Mouse (Mus musculus): Measurements from ENCODE around the gene Ddr1. TPM values are rescaled to one million over a fixed set of nuclear protein-coding genes. Genes with fewer than 3 reads are reported as not detected.

Ddr1 gene
- polyA plus RNA-seq, 1 experiment = 65.6 TPM

GRCm38 (mm10) chr17:35667334-35668065 is 36.9 kb downstream of the Ddr1 start, which contains the start of gene Vars2:
Vars2 (minus strand) TSS chr17:35667592.
- no peaks in the 10 kb centered on the region for H3K79me2 ChIP-seq (ENCODE audit: control insufficient read depth, insufficient read depth)
- H3ac ChIP-seq (ENCODE audit: control insufficient read depth, insufficient read length) = peak within 1 kb of the TSS; percentile 36
- H3K4me2 ChIP-seq (ENCODE audit: low read depth) = peak within 1 kb of the TSS; percentile 97
- H3K4me3 ChIP-seq = peak within 1 kb of the TSS; percentile 76
- no peaks in the 10 kb centered on the region for H3K36me3 ChIP-seq (ENCODE audit: control insufficient read depth, insufficient read depth)
- no peaks in the 10 kb centered on the region for H3K27me3 ChIP-seq (ENCODE audit: control insufficient read depth, insufficient read depth, insufficient read length)
- TF ChIP-seq POLR2A (IDR thresholded peaks at IDR 0.05; ENCODE audit: insufficient read length, low read depth) = peak; percentile 74
- TF ChIP-seq MYOD1 (IDR thresholded peaks at IDR 0.05; ENCODE audit: control insufficient read depth in 1 of 3, insufficient read length in 2 of 3, low read depth in 2 of 3) = no peak
- TF ChIP-seq POLR2AphosphoS2 (IDR thresholded peaks at IDR 0.05; ENCODE audit: insufficient read length, low read depth) = peak; percentile 88
- TF ChIP-seq MYOG (IDR thresholded peaks at IDR 0.05; ENCODE audit: control insufficient read depth in 1 of 3, insufficient read depth in 1 of 3, insufficient read length in 2 of 3, low read depth in 2 of 3) = peak in 1 of 3 experiments; percentile 10

GRCm38 (mm10) chr17:35666851-35667256 is 37.6 kb downstream of the Ddr1 start:
- H3K4me3 ChIP-seq = peak overlapping the region; percentile 76
- TF ChIP-seq REST (IDR thresholded peaks at IDR 0.05; ENCODE audit: insufficient read depth, insufficient read length) = no peak
- TF ChIP-seq MYOG (IDR thresholded peaks at IDR 0.05; ENCODE audit: control insufficient read depth in 1 of 3, insufficient read depth in 1 of 3, insufficient read length in 2 of 3, low read depth in 2 of 3) = no peak
- no peak for TF ChIP-seq CEBPB (IDR thresholded peaks at IDR 0.05; ENCODE audit: insufficient read depth, poor library complexity, severe bottlenecking)
- TF ChIP-seq POLR2A (IDR thresholded peaks at IDR 0.05; ENCODE audit: insufficient read length, low read depth) = no peak
- TF ChIP-seq POLR2AphosphoS2 (IDR thresholded peaks at IDR 0.05; ENCODE audit: insufficient read length, low read depth) = no peak
- TF ChIP-seq MAX (IDR thresholded peaks at IDR 0.05; ENCODE audit: low read depth) = no peak
- no peak for TF ChIP-seq E2F4 (IDR thresholded peaks at IDR 0.05; ENCODE audit: insufficient read depth)
- TF ChIP-seq MYOD1 (IDR thresholded peaks at IDR 0.05; ENCODE audit: control insufficient read depth in 1 of 3, insufficient read length in 2 of 3, low read depth in 2 of 3) = no peak
- no peak for TF ChIP-seq SRF (IDR thresholded peaks at IDR 0.05; ENCODE audit: control insufficient read depth, insufficient read length, low read depth)
- no peak for TF ChIP-seq TCF12 (IDR thresholded peaks at IDR 0.05; ENCODE audit: insufficient read depth, poor library complexity, severe bottlenecking)
- no peak for TF ChIP-seq TCF3 (IDR thresholded peaks at IDR 0.05; ENCODE audit: insufficient read length, low read depth)
- no peak for TF ChIP-seq USF1 (IDR thresholded peaks at IDR 0.05; ENCODE audit: low read depth)
- no peaks in the 10 kb centered on the region for H3K27me3 ChIP-seq (ENCODE audit: control insufficient read depth, insufficient read depth, insufficient read length)
- H3ac ChIP-seq (ENCODE audit: control insufficient read depth, insufficient read length) = peak overlapping the region; percentile 36
- H3K4me2 ChIP-seq (ENCODE audit: low read depth) = peak overlapping the region; percentile 80
- no peaks in the 10 kb centered on the region for H3K79me2 ChIP-seq (ENCODE audit: control insufficient read depth, insufficient read depth)
- no peaks in the 10 kb centered on the region for H3K36me3 ChIP-seq (ENCODE audit: control insufficient read depth, insufficient read depth)

DNA sequence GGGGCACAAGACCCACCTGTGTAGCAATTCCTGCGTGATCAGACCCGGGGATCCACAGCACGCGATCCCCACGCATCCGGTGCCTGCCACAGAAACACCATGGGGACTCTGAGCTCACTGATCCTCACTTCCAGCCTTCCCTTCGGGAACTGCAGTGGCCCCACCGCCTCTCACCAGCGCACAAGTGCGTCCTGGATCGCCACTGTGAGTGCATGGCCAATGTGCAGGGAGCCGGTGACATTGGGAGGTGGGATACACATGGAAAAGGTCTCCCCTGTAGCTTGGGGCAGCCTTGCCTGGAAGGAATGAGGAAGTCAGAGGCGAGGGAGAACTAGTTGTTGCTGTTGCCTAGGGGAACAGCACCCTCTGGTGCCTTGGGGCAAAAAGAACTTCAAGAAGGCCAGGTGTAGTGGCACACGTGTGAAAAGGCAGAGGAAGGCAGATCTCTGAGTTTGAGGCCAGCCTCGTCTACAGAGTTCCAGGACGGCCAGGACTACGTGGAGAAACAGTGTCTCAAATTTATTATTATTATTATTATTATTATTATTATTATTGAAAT is 38.4 kb downstream of the Ddr1 start:
- no peaks in the 10 kb centered on the region for H3K79me2 ChIP-seq (ENCODE audit: control insufficient read depth, insufficient read depth)
- peak overlapping the region; percentile 76 for H3K4me3 ChIP-seq
- H3K4me2 ChIP-seq (ENCODE audit: low read depth) = no peak overlapping the region
- H3K27me3 ChIP-seq (ENCODE audit: control insufficient read depth, insufficient read depth, insufficient read length) = no peaks in the 10 kb centered on the region
- no peaks in the 10 kb centered on the region for H3K36me3 ChIP-seq (ENCODE audit: control insufficient read depth, insufficient read depth)
- H3ac ChIP-seq (ENCODE audit: control insufficient read depth, insufficient read length) = no peak overlapping the region
- TF ChIP-seq SRF (IDR thresholded peaks at IDR 0.05; ENCODE audit: control insufficient read depth, insufficient read length, low read depth) (no peak), POLR2AphosphoS2 (IDR thresholded peaks at IDR 0.05; ENCODE audit: insufficient read length, low read depth) (no peak), CEBPB (IDR thresholded peaks at IDR 0.05; ENCODE audit: insufficient read depth, poor library complexity, severe bottlenecking) (no peak), USF1 (IDR thresholded peaks at IDR 0.05; ENCODE audit: low read depth) (no peak), POLR2A (IDR thresholded peaks at IDR 0.05; ENCODE audit: insufficient read length, low read depth) (no peak), REST (IDR thresholded peaks at IDR 0.05; ENCODE audit: insufficient read depth, insufficient read length) (no peak), MYOD1 (IDR thresholded peaks at IDR 0.05; ENCODE audit: control insufficient read depth in 1 of 3, insufficient read length in 2 of 3, low read depth in 2 of 3) (no peak)

GRCm38 (mm10) chr17:35653086-35653485 is 51.3 kb downstream of the Ddr1 start:
- Histone ChIP-seq H3K27me3 (ENCODE audit: control insufficient read depth, insufficient read depth, insufficient read length) (peaks cover 12% of the 10 kb centered on the region), H3K36me3 (ENCODE audit: control insufficient read depth, insufficient read depth) (no peaks in the 10 kb centered on the region), H3K79me2 (ENCODE audit: control insufficient read depth, insufficient read depth) (no peaks in the 10 kb centered on the region), H3ac (ENCODE audit: control insufficient read depth, insufficient read length) (no peak overlapping the region), H3K4me2 (ENCODE audit: low read depth) (no peak overlapping the region), H3K4me3 (no peak overlapping the region)
- TF ChIP-seq USF1 (IDR thresholded peaks at IDR 0.05; ENCODE audit: low read depth) = no peak
- no peak for TF ChIP-seq MAX (IDR thresholded peaks at IDR 0.05; ENCODE audit: low read depth)
- TF ChIP-seq MYOD1 (IDR thresholded peaks at IDR 0.05; ENCODE audit: control insufficient read depth in 1 of 3, insufficient read length in 2 of 3, low read depth in 2 of 3) = no peak
- TF ChIP-seq POLR2A (IDR thresholded peaks at IDR 0.05; ENCODE audit: insufficient read length, low read depth) = no peak

GRCm38 (mm10) chr17:35649429-35649828 is 55.0 kb downstream of the Ddr1 start:
- Histone ChIP-seq H3K27me3 (ENCODE audit: control insufficient read depth, insufficient read depth, insufficient read length) (peaks cover 22% of the 10 kb centered on the region), H3K4me3 (no peak overlapping the region), H3ac (ENCODE audit: control insufficient read depth, insufficient read length) (no peak overlapping the region), H3K79me2 (ENCODE audit: control insufficient read depth, insufficient read depth) (no peaks in the 10 kb centered on the region), H3K4me2 (ENCODE audit: low read depth) (no peak overlapping the region), H3K36me3 (ENCODE audit: control insufficient read depth, insufficient read depth) (no peaks in the 10 kb centered on the region)
- TF ChIP-seq USF1 (IDR thresholded peaks at IDR 0.05; ENCODE audit: low read depth) = no peak
- no peak for TF ChIP-seq CEBPB (IDR thresholded peaks at IDR 0.05; ENCODE audit: insufficient read depth, poor library complexity, severe bottlenecking)
- no peak for TF ChIP-seq POLR2A (IDR thresholded peaks at IDR 0.05; ENCODE audit: insufficient read length, low read depth)
- no peak for TF ChIP-seq TCF12 (IDR thresholded peaks at IDR 0.05; ENCODE audit: insufficient read depth, poor library complexity, severe bottlenecking)
- no peak for TF ChIP-seq E2F4 (IDR thresholded peaks at IDR 0.05; ENCODE audit: insufficient read depth)
- TF ChIP-seq SRF (IDR thresholded peaks at IDR 0.05; ENCODE audit: control insufficient read depth, insufficient read length, low read depth) = no peak
- no peak for TF ChIP-seq MYOG (IDR thresholded peaks at IDR 0.05; ENCODE audit: control insufficient read depth in 1 of 3, insufficient read depth in 1 of 3, insufficient read length in 2 of 3, low read depth in 2 of 3)
- TF ChIP-seq TCF3 (IDR thresholded peaks at IDR 0.05; ENCODE audit: insufficient read length, low read depth) = no peak
- TF ChIP-seq REST (IDR thresholded peaks at IDR 0.05; ENCODE audit: insufficient read depth, insufficient read length) = no peak
- TF ChIP-seq MYOD1 (IDR thresholded peaks at IDR 0.05; ENCODE audit: control insufficient read depth in 1 of 3, insufficient read length in 2 of 3, low read depth in 2 of 3) = no peak
- no peak for TF ChIP-seq POLR2AphosphoS2 (IDR thresholded peaks at IDR 0.05; ENCODE audit: insufficient read length, low read depth)
- TF ChIP-seq MAX (IDR thresholded peaks at IDR 0.05; ENCODE audit: low read depth) = no peak
